Mouse (Mus musculus) forelimb bud, embryonic 11.5 days (tissue): ENCODE data around the gene Tspan18.
A peak's percentile ranks its signal among the peaks of the same experiment; 100 is the strongest.

ENCODE experiments used
- DNase-seq: peaks from one replicate; pipeline ENCODE4 v3.0.0-alpha.2; 2012; ENCODE audit warnings: low read depth, low spot score

The Tspan18 gene

DNA sequence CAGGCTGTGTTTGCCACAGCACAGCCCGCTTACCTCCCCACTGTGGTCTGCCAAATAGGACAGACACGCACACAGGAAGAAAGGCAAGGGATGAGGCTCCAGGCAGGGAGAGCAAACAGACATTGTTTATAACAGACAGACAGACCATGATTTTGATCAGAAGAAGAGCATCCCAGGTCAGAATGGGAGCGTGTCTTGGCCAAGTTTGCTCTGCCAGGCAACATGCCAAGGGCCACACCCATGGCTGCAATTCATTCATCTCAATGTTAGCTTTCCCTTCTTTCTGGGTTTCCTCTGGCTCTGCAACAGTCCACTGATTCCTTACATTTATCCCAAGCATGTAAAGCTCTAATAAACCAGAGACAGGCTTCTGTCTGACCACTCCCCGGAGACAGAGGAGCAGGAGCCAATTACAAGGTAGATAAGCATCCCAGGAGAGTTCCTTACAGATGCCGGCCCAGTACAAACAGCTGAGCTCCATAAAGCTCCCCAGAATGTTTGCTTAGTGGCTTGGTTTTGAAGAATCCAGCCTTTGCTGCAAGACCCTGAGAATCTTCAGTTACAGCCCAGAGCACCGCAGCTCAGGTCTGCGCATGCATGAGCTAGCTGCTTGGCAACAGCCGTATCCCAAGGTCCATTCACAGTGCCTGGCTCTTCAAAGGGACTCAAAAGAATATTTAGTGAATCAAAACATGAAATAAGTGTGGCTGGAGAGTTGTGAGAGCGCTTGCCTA lies 5.2 kb upstream of the Tspan18 start:
- DNase-seq = no peak

DNA sequence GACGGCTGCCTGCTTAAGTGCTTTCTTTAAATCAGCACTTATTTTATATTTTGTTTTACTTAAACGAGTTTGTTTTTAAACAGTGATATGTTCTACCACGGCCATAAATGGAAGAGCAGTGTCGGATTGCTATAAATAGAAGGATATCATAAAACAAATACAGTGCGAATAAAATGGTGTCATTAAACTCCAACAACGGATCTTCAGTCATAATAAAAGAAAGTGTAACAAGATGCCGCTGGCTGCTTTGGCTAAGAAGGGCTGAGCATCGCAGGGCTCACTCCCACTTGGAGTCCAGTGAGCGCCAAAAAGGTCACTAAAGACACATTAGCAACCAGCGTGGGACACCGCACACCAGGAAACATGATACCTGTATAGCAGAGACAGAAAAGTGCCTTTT lies 1.7 kb upstream of the Tspan18 start:
- DNase-seq = no peak

DNA sequence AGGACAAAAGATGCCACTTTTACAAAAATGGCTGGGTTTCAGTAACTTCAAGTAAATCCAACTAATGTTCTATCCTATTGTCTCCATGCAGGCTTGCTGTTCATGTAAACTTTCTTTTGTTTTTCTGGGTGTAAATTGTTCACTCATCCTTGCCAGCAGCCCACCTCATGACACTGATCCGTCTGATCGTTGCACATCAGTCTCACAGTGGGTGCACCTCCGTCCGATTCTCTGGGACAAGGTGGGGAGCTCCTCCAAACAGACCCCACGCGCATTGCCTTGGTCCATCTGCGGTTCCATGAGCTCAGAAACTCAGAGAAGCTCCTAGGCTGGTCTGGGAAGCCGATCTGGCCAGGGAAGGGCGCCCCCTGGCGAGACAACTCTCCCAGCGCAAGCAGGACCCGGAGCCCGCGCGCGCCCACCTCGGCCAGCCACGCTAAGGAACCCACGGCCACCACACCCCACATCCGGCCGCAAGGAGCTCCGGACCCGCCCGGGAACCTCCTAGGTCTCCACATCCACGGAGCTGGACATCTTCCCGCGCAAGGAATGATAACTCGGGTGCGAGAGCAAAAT lies 976 bp downstream of the Tspan18 start:
- DNase-seq = peak; percentile 78

DNA sequence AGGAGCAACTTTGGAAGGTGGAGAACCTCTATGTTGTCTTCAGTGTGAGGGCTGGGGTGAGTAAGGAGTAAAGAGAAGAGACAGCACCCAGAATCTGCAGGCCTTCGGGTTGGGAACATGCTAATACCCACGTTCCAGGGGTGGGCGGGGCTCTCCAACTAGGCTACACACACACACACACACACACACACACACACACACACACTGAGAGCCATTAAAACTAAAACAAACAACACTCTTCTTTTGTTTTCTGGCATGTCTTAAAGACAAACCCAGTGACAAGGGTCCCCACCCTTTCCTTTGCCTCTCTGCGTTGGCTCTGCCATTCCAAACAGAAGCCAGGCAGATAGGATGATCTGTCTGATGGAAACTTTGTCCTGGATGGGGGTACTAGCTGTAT lies 2.0 kb downstream of the Tspan18 start:
- no peak for DNase-seq

DNA sequence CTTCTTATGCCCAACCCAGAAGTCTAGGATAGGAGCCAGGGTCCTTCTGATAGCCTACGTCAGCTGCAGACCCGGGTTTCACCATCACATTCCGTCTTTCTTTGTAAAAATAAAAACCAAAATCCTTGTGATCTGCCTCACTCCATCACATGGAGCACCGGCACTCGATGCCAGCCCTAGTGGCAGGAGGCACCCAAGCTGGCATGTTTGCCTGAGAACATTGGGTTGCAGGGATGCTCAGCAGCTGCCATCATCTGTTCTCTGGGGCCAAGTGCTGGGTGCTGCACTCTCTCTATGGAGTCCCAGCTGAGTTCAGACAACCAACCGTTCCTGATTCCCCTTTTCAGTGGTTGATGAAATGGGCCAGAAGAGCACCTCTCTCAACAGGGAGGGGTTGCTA lies 3.2 kb downstream of the Tspan18 start:
- no peak for DNase-seq

DNA sequence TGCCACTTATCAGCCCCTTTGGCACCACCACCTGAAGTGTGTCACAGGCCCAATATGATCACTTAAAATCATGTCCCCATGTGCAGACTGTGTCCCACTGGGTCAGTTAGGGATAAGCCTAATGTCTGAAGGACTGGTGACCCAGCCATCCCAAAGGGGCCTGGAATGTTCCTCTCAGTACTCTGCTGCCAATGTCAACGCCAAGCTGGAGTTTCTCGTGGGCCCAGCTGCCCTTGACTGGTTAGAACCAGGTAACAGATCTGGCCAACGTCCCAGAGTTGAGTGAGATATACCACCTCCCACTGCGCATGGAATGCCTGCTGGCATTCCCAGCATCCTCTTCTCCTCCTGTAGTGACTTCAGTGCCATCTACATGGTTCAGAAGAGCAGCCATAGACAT lies 5.2 kb downstream of the Tspan18 start:
- DNase-seq = no peak

DNA sequence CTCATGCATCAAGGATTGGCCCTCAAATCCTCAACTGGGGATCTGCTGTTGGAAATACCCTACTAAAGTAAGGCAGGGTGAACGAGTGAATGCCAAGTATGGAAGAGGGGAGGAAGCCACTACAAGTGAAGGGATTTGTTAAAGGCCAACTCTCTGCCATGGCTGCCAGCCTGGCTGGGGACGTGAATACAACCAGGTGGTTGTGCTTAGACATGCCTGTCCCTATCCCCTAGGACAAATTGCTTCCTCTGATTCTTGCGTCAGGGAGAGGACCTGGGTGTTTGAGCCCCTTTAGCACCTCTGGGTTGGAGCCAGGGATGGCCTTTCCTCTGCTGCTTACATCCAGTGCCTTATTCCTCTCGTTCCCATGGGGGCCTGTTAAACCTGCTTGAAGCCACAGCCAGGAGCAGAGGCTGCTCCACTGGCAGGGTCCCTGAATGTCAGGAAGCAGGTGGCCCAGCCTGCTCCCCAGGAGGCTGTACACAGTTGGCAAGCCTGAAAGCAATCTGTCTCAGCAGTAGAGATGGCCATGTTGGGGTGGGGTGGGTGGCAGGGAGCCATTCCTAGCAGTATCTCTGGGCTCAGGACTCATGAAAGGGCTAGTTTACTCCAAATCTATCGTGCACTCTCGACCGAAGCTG lies 6.3 kb downstream of the Tspan18 start:
- no peak for DNase-seq

DNA sequence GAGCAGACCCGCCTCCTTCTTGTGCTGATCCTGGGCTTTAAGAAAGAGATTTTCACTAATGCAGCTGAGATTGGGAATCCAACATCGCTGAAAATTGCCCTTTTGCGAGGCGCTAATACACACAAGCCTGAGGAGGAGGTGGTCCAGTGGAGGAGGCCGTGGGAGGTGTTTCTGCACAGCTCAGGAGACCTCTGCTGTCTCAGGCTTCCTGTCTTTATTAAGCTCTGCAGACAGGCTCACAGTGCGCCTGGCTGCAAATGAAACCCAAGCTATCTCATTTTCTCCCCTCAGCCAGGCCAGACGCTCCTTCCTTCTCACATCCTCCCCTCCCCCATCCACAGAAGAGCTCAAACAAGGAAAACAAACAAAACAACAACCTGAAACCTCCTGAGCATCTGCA lies 9.6 kb downstream of the Tspan18 start:
- no peak for DNase-seq

DNA sequence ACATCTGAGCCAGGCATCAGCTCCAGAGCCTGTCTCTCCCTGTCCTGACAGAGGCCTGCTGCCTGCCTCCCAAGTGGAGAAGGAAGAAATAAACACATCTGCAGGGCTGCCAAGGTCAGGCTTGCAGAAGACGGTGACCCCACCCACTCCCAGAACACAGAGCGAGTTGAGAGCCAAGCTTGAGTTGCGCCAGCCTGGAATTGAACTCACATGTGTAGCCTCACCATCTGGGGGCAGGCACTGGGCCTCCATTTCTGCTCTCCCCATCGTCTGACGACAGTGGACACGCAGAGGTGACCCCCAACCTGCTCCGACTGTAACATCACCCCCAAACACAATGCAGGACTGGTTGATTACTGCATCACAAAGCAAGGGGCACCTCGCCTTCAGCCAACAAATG lies 12.4 kb downstream of the Tspan18 start:
- no peak for DNase-seq

DNA sequence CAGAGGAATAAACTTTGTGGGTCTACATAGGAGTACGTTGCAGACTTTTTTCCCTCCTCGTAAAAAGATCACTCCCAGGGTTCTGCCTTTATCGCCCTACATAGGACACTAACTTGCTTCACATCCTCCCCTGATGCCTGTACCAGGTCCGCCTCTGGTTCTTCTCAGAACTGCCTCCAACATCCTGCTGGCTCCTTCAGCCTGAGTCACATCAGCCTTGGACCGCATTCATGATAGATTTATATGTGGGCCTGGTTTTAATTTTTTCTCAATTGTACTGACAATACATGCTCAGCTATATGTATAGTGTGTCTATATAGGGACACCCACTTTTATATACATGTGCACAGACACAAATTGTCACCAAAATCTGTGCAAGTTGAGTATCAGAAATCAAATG lies 14.0 kb downstream of the Tspan18 start:
- DNase-seq = no peak

DNA sequence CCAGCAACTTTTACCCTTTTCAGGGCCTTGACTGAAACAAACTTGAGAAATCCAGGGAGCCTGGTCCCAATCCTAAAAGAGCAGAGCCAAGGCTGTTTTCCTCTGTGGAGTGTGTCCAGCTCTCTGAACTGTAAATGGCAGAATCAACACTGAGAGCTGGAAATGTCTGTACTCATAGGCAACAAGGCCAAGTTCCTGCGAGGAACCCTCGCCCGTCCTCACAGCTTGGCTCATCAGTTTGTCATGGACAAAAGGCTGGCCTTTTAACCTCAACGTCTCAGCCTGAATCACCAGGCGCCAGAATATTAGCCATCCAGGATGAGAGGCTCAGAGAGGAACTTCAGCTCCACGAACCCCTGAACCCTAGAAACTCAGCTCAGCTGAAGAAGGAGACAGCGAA lies 14.7 kb downstream of the Tspan18 start:
- DNase-seq = no peak

DNA sequence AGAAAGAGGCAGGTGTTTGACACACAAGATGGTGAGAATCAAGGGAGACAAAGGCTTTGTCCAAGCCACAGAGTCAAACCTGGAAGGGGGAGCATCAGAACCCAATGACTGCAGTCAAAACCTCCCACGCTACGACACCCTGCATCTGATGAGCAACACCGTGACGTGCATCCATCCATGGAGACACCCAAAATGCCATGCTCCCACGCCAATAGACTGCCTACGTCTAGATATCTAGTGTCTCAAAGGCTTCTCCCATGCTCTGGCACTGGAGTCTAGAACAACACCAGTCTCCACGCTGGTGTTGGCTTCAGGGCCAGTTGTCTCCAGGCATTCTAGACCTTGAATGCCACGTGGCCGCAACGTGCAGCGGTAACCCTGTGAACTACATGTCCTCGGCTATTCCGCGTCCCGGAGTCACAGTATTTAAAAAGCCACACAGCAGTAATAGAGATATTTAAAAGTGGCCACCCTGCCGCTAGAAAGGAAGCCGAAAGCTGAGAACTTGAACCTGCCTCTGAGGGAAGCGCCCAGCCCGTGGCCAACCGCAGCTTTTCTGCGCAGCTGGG lies 15.4 kb downstream of the Tspan18 start:
- no peak for DNase-seq

DNA sequence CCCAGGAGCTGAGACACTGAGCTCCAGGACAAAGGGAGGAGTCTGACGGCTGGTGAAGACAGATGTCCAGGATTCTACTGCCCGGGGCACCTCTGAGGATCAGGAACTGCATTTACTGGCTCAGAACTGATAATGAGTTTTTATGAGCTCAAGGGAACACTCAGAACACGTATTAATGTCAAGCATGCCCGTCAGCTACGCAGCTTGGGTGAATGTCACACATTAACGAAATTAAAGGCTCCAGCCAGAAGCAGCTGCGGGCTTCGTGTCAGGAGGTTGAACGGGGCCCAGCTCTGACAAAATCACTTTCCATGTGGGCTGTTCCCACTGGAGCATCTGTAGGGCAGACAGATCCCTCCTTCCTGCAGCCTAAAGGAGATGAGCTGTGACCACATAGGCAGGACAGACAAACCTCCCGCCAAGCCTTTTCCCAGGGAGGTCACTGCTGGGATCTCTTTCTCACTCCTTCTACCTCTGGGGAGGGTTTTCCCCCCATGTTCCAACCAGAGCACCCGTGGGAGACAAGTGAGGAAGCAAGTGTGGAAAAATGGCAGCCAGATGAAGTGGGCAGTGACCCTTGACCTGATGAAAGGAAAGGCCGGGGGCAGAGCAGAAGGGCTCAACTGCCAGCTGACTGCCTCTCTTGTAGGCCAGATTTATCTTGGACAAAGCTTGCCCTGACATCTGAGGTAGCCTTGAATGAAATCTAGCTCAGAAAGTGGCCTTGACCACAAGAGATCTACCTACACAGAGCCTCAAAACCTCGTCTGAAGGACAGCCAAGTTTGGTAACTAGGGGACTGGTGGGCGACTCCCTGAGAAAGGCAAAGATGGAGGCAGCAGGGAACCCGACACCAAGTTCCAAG lies 20.3 kb downstream of the Tspan18 start:
- no peak for DNase-seq

DNA sequence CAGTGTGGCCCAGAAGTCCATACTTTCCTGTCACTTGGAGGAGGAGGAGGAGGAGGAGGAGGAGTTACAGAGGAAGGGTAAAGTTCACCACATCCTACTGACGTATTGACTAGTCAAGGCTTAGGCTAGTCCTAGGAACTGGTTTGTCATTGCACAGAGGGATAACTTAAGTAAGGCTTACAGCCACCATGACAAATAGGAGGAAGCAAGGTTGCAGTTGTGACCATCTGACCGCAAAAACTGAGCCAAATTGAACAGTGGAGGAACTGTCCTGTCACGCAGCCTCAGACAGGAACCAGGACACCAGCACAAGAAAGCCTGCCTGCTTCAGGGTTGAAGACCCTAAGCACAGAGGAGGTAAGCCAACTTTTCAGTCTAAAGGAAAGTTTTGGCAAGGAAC lies 21.8 kb downstream of the Tspan18 start:
- no peak for DNase-seq

DNA sequence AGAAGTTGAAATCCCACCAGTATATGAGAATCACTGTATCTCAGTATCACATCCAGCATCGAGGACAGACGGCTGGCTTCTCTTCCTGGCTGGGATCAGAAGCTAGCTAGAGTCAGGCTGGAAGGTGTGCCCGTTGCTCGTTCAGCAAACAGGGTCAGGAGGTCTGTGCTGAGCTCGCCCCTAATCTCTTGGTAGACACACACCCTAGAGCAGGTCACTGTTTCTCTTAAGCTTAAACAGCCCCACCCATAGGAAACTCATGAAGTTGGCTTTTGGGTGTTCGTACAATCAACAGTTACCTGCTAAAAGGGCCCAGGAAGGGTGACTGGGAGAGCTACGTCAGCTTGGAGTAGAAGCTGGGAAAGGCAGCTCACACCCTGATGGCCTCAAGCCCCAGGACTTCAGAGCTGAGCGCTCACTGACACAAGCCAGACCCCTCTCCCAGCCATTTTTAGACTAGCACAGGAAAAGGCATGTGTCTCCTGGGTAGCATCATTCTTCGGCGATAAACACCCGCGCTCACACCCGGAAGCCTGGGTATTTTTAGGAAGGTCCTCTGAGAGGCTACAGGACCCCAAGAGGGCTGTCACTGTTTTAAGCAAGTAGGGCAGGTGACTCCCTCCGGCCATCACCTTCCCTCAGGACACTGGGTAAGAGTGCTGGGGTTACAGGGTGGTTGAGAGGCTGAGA lies 24.4 kb downstream of the Tspan18 start:
- DNase-seq = no peak

DNA sequence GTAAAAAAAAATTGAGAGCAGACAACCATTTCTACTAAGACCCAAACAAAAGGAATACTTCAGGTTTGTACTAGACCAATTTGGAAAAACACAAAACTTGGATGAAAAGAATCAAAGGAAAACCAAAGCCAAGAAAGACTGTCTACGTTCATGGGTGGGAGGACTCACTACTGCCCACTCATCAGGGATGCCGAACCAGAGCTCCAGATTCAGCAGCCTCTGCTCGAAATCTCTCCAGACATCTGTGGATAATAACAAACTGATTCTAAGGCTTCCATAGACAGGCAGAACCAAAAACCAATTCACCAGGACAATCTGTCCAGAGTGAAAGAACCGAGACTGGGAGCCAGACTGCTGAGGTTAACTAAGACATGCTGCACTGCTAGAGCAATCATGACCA lies 27.4 kb downstream of the Tspan18 start:
- DNase-seq = no peak

DNA sequence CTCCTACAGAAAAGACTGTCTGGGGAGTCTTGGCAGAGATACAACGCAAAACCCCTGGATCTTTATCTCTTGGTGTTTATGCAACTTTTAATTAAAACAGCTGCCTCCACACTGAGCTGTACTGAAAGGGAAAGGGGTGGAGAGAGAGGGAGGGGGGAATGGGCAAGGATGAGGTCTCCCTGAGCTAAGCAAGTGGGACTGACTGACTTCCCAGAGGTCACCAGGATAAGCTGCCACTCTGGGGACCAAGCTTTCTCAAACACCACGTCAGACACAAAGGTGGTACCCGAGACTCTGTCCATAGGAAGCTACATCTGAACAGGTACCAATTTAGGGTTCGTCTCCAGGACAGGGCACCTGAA lies 30.1 kb downstream of the Tspan18 start:
- DNase-seq = no peak

DNA sequence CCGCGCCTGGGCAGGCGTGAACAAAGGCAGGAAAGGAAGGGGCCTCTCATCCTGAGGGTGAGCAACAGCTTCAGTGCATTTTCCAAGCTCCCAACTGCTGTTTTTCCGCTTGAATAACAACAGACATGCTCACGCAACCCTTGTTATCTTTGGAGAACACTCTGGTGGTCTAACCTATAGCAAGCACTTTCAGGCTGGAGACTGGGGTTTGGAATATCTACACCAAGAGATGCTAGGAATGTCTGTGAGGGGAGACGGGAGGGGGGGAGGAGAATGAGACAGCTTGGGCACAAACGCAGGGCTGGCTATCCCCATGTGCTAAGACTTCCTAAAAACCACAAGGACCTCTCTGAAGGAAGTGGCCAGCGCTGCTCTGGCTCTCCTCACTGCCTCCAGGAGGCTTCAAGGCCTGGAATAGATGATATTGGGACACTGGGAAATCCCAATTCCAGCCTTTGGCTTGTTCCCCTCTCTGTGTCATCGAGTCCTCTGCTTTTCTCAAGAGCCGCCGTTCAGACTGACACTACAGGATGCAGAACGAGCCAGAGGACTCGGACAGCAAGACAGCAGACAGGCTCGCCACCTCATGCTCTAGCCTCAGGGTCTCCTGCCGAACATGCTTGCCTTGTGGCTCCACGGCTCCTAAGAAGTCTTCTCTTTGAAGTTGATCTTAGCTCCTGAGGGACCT lies 30.6 kb downstream of the Tspan18 start:
- DNase-seq = no peak

DNA sequence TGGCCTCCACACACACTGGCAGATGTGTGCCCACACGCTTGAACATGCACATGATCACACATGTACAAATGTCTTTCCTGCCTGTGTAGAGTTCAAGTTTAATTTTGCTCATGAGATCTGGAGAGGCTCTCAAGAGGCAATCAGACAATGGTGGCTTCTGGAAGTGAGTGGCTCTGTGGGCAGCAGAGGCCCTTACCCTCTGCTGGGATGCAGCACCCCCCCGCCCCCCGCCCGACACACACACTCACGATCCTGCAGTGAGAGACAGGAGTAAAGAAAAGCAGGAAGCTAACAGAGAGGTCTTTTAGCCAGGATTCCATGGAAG lies 31.1 kb downstream of the Tspan18 start:
- DNase-seq = no peak

DNA sequence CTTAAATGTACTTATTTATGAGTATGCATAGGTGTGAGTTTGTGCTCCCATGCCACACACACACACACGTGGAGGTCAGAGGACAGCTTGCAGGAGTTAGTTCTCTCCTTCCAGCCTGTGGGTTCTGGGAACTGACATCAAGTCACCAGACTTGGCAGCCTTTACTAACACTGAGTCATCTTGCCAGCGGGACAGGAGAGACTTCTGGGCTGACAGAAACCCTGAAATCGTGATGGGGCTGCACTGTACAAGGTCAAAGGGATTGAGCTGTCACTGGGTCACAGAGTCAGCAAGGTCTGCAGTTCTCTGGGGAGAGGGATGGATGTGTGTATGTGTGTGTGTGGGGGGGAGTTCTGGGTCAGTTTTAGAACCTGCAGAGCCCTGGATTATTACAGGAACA lies 36.6 kb downstream of the Tspan18 start:
- DNase-seq = no peak
